Mouse (Mus musculus): Measurements from ENCODE around the gene Tnfaip8l2. TPM values are rescaled to one million over a fixed set of nuclear protein-coding genes. Genes with fewer than 3 reads are reported as not detected.
"Not testable (repeated sequence)": the region's sequence is repeated elsewhere in the genome, so short reads cannot be mapped to it uniquely, and the experiment has no call there.

The Tnfaip8l2 gene
- polyA plus RNA-seq, 1 experiment = 2.0 TPM

DNA sequence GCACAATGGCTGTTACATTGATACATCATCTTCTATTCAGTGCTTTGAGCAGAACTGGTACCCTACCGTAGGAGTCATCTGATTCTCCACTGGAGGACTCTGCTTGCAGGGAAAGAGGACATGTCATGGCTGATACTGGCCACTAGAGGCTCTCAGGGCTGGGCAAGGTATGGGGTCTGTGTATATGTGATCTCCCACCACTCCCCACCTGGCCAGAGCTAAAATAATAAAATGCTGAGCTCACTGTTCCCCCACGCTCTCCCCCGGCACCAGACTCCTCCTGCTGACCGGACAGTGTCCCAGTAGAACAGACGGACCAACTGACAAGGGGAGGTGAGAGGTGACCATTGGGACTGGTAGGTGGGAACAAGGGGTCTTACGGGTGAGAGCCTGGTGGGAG, 17.9 kb downstream of the Tnfaip8l2 start, which contains the start of gene Tmod4:
Tmod4 (plus strand) TSS at position 231 of the 400 bp plus-strand sequence.
- WGBS = 52% methylated on average over 6 of the region's 6 CpGs
- Histone ChIP-seq H3K27ac (ENCODE audit: insufficient read depth, low read length) (no peak within 1 kb of the TSS), H3K27me3 (ENCODE audit: control insufficient read depth, insufficient read depth, low read length) (no peaks in the 10 kb centered on the region), H3K4me1 (ENCODE audit: control insufficient read depth, insufficient read depth, low read length) (peaks cover 13% of the 10 kb centered on the region), H3K4me3 (replicated peaks; ENCODE audit: insufficient read depth, low read depth, low read length) (no peak within 1 kb of the TSS)
- TF ChIP-seq POLR2A (IDR thresholded peaks at IDR 0.05; ENCODE audit: borderline replicate concordance, insufficient read depth, low read length) (no peak), CTCF (IDR thresholded peaks at IDR 0.05; ENCODE audit: borderline replicate concordance, insufficient read depth, low read depth, low read length) (peak; percentile 35; the same call in 1 of the 2 replicates)
- DNase-seq = no peak

DNA sequence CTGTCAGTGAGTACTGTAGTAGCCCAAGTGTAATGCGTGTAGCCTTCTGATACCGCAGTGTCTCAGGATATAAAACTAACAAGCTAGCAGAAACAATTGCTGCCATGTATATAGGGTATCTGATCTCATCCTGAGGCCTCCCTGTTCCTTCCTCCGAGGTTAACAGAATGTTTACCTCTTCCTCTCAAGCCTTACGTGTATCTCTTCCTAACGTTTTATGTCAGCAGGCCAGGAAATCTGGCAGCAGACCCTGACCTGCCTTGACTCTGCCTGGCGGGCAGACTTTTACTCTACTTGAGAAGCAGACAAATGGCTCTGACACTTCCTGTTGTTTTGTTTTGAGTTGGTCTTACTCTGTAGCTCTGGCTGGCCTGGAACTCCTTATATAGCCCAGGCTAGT, 20.6 kb downstream of the Tnfaip8l2 start:
- Histone ChIP-seq H3K27me3 (ENCODE audit: control insufficient read depth, insufficient read depth, low read length) (no peaks in the 10 kb centered on the region), H3K4me3 (replicated peaks; ENCODE audit: insufficient read depth, low read depth, low read length) (no peak overlapping the region), H3K4me1 (ENCODE audit: control insufficient read depth, insufficient read depth, low read length) (no peaks in the 10 kb centered on the region), H3K27ac (ENCODE audit: insufficient read depth, low read length) (no peak overlapping the region)
- 73% methylated on average over 6 of the region's 6 CpGs for WGBS
- TF ChIP-seq CTCF (IDR thresholded peaks at IDR 0.05; ENCODE audit: borderline replicate concordance, insufficient read depth, low read depth, low read length) (no peak), POLR2A (IDR thresholded peaks at IDR 0.05; ENCODE audit: borderline replicate concordance, insufficient read depth, low read length) (no peak)
- DNase-seq = no peak

DNA sequence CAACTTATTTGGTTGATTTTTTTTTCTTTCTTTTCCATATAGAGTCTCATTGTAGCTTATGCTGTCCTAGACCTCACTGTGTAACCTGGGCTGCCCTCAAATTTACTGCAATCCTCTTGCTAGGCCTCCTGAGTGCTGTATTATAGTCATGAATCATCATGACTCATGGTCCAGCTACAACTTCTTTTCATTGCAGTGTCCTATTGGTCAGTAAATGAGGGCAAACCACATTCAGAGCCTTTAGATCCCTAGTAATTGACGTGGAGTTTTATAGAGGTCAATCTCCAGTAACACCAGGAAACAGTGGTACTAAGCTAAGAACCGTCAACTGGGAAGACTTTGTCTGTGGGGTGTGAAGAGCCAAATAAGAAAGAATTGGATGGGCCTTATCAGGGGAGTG, 24.4 kb downstream of the Tnfaip8l2 start:
- no peaks in the 10 kb centered on the region for H3K27me3 ChIP-seq (ENCODE audit: control insufficient read depth, insufficient read depth, low read length)
- WGBS = 95% methylated on average over 2 of the region's 2 CpGs
- TF ChIP-seq CTCF (IDR thresholded peaks at IDR 0.05; ENCODE audit: borderline replicate concordance, insufficient read depth, low read depth, low read length) = no peak
- no peak for TF ChIP-seq POLR2A (IDR thresholded peaks at IDR 0.05; ENCODE audit: borderline replicate concordance, insufficient read depth, low read length)
- H3K27ac ChIP-seq (ENCODE audit: insufficient read depth, low read length) = no peak overlapping the region
- DNase-seq = no peak
- H3K4me3 ChIP-seq (replicated peaks; ENCODE audit: insufficient read depth, low read depth, low read length) = no peak overlapping the region
- H3K4me1 ChIP-seq (ENCODE audit: control insufficient read depth, insufficient read depth, low read length) = no peaks in the 10 kb centered on the region

DNA sequence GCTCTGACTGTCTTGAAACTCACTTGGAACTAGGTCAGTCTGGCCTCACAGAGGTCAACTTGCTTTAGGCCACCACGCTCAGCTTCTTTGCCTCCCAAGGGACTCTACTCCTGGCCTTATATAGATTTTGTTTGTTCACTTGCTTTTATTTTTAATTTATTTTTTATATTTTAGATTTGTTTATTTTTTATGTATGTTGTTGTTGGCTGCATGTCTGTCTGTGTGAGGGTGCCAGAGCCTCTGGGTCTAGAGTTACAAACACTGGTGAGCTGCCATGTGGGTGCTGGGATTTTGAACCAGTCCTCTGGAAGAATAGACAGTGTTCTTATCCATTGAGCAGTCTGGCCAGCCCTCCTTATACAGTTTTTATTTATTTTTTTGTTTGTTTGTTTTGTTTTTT, 29.4 kb downstream of the Tnfaip8l2 start:
- Histone ChIP-seq H3K27ac (ENCODE audit: insufficient read depth, low read length) (no peak overlapping the region), H3K27me3 (ENCODE audit: control insufficient read depth, insufficient read depth, low read length) (no peaks in the 10 kb centered on the region), H3K4me3 (replicated peaks; ENCODE audit: insufficient read depth, low read depth, low read length) (no peak overlapping the region), H3K4me1 (ENCODE audit: control insufficient read depth, insufficient read depth, low read length) (no peaks in the 10 kb centered on the region)
- WGBS = 84% methylated on average over 1 of the region's 1 CpGs
- no peak for DNase-seq
- no peak for TF ChIP-seq CTCF (IDR thresholded peaks at IDR 0.05; ENCODE audit: borderline replicate concordance, insufficient read depth, low read depth, low read length)
- TF ChIP-seq POLR2A (IDR thresholded peaks at IDR 0.05; ENCODE audit: borderline replicate concordance, insufficient read depth, low read length) = no peak

DNA sequence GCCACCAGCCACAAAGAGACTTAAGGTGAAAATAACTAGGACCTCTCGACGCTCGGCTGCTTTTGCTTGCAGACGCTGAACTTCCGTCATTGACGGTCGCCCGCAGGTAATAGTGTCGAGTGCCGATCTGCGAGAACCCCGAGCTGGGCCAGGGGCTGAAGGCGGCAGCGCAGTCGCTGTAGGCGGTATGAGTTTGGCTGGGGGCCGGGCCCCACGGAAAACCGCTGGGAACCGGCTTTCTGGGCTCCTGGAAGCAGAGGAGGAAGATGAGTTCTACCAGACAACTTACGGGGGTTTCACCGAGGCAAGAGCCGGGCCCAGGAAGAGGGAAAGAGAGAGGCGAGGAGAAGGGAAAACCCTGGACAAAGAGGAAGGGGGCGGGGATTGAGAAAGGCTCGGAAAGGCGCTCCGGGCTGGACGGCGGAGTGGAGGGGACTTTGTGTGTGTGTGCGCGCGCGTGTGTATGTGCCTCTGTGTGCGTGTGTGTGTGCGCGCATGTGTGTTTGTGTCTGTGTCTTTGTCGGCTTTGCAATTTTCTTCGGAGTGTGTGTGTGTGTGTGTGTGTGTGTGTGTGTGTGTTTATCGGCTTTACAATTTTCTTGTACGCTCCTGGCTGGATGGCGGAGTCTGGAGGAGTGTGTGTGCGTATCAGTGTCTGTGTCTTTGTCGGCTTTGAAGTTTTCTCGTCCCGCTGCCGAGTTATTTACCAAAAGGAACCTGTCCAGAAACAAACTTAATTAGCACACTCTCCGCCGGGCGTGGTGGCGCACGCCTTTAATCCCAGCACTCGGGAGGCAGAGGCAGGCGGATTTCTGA, 31.0 kb downstream of the Tnfaip8l2 start, which contains the start of gene Vps72:
Vps72 (plus strand) TSS at position 112 of the 816 bp plus-strand sequence.
- WGBS = 1% methylated on average over 54 of the region's 54 CpGs
- peak within 1 kb of the TSS; percentile 73 for H3K27ac ChIP-seq (ENCODE audit: insufficient read depth, low read length)
- no peaks in the 10 kb centered on the region for H3K27me3 ChIP-seq (ENCODE audit: control insufficient read depth, insufficient read depth, low read length)
- H3K4me3 ChIP-seq (replicated peaks; ENCODE audit: insufficient read depth, low read depth, low read length) = peak within 1 kb of the TSS; percentile 90
- TF ChIP-seq CTCF (IDR thresholded peaks at IDR 0.05; ENCODE audit: borderline replicate concordance, insufficient read depth, low read depth, low read length) = no peak
- peak; percentile 81 for TF ChIP-seq POLR2A (IDR thresholded peaks at IDR 0.05; ENCODE audit: borderline replicate concordance, insufficient read depth, low read length)
- peak; percentile 89 to 92 for DNase-seq
- H3K4me1 ChIP-seq (ENCODE audit: control insufficient read depth, insufficient read depth, low read length) = no peaks in the 10 kb centered on the region

DNA sequence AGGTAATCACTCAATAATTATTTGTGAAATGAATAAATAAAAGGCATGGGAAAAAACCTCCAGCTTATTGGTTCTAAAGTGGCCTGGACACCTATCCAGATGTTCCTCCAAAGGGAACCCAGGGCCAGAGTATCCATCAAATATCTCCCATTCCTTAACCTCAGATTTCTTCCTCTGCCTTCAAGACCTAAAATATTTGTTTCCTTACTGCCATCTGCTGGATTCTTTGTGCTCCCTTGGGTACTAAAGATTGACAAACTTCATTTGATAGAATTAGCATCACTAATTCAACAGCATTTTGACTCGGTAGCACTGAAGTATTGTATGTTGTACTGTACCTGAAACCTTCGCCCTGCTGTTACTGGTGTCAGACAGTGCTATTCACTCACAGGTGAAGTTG, 34.3 kb downstream of the Tnfaip8l2 start:
- Histone ChIP-seq H3K27ac (ENCODE audit: insufficient read depth, low read length) (no peak overlapping the region), H3K27me3 (ENCODE audit: control insufficient read depth, insufficient read depth, low read length) (no peaks in the 10 kb centered on the region), H3K4me3 (replicated peaks; ENCODE audit: insufficient read depth, low read depth, low read length) (no peak overlapping the region), H3K4me1 (ENCODE audit: control insufficient read depth, insufficient read depth, low read length) (no peaks in the 10 kb centered on the region)
- no peak for TF ChIP-seq CTCF (IDR thresholded peaks at IDR 0.05; ENCODE audit: borderline replicate concordance, insufficient read depth, low read depth, low read length)
- no peak for TF ChIP-seq POLR2A (IDR thresholded peaks at IDR 0.05; ENCODE audit: borderline replicate concordance, insufficient read depth, low read length)
- 53% methylated on average over 2 of the region's 2 CpGs for WGBS
- no peak for DNase-seq

DNA sequence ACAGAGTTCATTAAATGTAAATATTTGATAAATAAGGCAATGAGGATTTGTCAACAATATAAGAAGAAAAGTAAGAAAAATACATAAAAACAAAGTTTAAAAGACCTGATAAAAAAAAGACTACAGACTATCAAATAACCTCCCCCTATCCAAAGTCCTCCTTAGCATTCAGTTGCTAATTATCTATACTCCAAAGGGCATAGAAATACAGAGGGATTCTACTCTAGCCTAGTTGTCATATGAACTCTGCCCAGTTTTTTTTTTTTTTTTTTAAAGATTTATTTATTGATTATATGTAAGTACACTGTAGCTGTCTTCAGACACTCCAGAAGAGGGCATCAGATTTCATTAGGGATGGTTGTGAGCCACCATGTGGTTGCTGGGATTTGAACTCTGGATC, 34.9 kb downstream of the Tnfaip8l2 start:
- not testable (repeated sequence) for DNase-seq; H3K27ac ChIP-seq (ENCODE audit: insufficient read depth, low read length); H3K27me3 ChIP-seq (ENCODE audit: control insufficient read depth, insufficient read depth, low read length); H3K4me1 ChIP-seq (ENCODE audit: control insufficient read depth, insufficient read depth, low read length)
- H3K4me3 ChIP-seq (replicated peaks; ENCODE audit: insufficient read depth, low read depth, low read length) = peak overlapping the region; percentile 93
